Mouse (Mus musculus) hematopoietic multipotent progenitor cell, adult 10-12 weeks (in vitro differentiated cells): ENCODE results near the gene Fbxw21. TPM values are rescaled to one million over a fixed set of nuclear protein-coding genes. Genes with fewer than 3 reads are reported as not detected.

Experiments used
- polyA plus RNA-seq: library from polyadenylated mRNA; stranded (reverse); fragments of >175 nt; gene quantifications from 2 replicates; pipeline ENCODE4 v1.2.3, GENCODE M21; 2012; ENCODE audit warnings: low replicate concordance

Gene Fbxw21
- polyA plus RNA-seq = not detected in 2 replicates

GRCm38 (mm10) chr9:109161941-109162340, at the start of gene Fbxw21:
Gene Fbxw21 (minus strand): TSS chr9:109162041.

GRCm38 (mm10) chr9:109195875-109196274, 34.0 kb upstream of the Fbxw21 start, which contains the start of gene Fbxw13:
Gene Fbxw13 (minus strand): TSS chr9:109195975.

GRCm38 (mm10) chr9:109095137-109095982, 66.5 kb downstream of the Fbxw21 start, which contains the start of gene Plxnb1:
Gene Plxnb1 (plus strand): TSS chr9:109095389.

Other genes starting within 250 kb of the Fbxw21 start
- gene Tmem89, start 247.4 kb downstream of the Fbxw21 start, polyA plus RNA-seq = 0.17 TPM in 1 of 2 replicates, not detected in the other
- 196 and 270 TPM in 2 replicates for gene Uqcrc1, start 225.4 kb downstream of the Fbxw21 start, polyA plus RNA-seq
- 1.7 and 2.2 TPM in 2 replicates for gene Col7a1, start 208.5 kb downstream of the Fbxw21 start, polyA plus RNA-seq
- not detected in 2 replicates for gene Ucn2, start 176.0 kb downstream of the Fbxw21 start, polyA plus RNA-seq
- 7.4 and 9.8 TPM in 2 replicates for gene Pfkfb4, start 170.3 kb downstream of the Fbxw21 start, polyA plus RNA-seq
- 8,045 and 8,374 TPM in 2 replicates for gene Shisa5, start 123.5 kb downstream of the Fbxw21 start, polyA plus RNA-seq
- 33.0 and 72.5 TPM in 2 replicates for gene Trex1, start 102.3 kb downstream of the Fbxw21 start, polyA plus RNA-seq
- gene Atrip, start 87.9 kb downstream of the Fbxw21 start, polyA plus RNA-seq = 5.7 and 7.8 TPM in 2 replicates
- 3.9 and 5.3 TPM in 2 replicates for gene Ccdc51, start 79.5 kb downstream of the Fbxw21 start, polyA plus RNA-seq
- 162 and 298 TPM in 2 replicates for gene Tma7, start 79.5 kb downstream of the Fbxw21 start, polyA plus RNA-seq
- gene Plxnb1, start 66.7 kb downstream of the Fbxw21 start, polyA plus RNA-seq = 0.72 and 1.0 TPM in 2 replicates
- 0.08 and 0.41 TPM in 2 replicates for gene Fbxw13, start 33.9 kb upstream of the Fbxw21 start, polyA plus RNA-seq
- not detected in 2 replicates for gene Fbxw20, start 72.7 kb upstream of the Fbxw21 start, polyA plus RNA-seq
- not detected in 2 replicates for gene Fbxw14, start 125.6 kb upstream of the Fbxw21 start, polyA plus RNA-seq
- not detected in 2 replicates for gene Fbxw28, start 177.6 kb upstream of the Fbxw21 start, polyA plus RNA-seq
- gene Fbxw22, start 242.3 kb upstream of the Fbxw21 start, polyA plus RNA-seq = not detected in 2 replicates